Mouse (Mus musculus) cerebellum, postnatal 4 days (tissue): ENCODE measurements around the gene Thumpd1.

Experiments
- DNase-seq, 2 experiments: peaks; one replicate each; pipeline ENCODE4 v3.0.0; 2022; ENCODE audit warnings: low spot score in 2 of 2, mixed read lengths in 1 of 2

Thumpd1 gene

GRCm38 (mm10) chr7:119670925-119671324 is 49.7 kb downstream of the Thumpd1 start:
- DNase-seq: peak in 1 of 2 experiments; percentile 5

DNA sequence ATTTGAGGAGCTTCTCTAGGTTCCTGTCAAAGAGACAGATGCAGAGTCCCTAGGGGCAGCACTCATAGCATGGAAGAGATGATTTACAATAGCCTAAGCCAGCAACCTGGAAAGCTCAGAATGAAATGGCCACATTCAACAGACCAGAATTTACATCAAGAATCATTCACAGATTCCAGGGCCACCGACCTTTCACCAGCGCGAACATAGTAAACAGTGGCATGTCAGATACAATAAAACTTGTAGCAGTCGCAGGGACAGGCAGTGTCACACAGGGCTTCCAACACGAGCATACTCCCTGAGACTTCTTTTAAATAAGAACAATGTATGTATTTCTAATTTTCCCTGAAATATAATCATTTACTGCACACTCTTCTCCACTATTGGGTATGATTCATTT is 50.2 kb downstream of the Thumpd1 start:
- no peak for DNase-seq

DNA sequence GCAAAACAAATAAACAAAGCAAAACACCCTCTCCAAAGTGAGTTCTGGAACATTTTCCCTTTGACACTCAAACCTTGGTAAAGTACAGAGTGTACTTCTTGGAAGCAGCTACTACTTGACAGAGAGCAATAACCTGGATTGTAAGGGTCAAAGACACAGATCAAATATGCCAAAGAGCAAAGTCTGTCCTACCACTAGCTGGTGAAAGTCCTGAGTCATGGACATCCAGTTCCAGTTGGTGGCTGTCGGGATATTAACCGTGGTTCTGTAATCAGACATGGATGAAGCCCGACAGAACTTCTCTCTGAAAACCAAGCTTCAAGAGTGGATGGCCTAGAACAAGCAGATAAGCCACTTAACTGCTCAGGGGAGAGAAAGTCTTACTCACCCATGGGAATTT is 52.7 kb downstream of the Thumpd1 start:
- DNase-seq: no peak
